In genomic region chr15:78845867-78846266, GRCm38 (mm10) we compare ENCODE assay signal across 9 mouse cellular contexts. TPM values are rescaled to one million over a fixed set of nuclear protein-coding genes. Genes with fewer than 3 reads are reported as not detected.
DNase-seq lines count a peak whose midpoint lies in the region; ATAC-seq and TF ChIP-seq lines count a peak whose summit lies in the region.
"Had no signal": no experiment of that assay in that cellular context is flagged by ENCODE, and none has a peak within 500 bp of the region (broad histone marks: within the 10 kb centered on the region; RNA-seq: fewer than 3 reads in every experiment).

No protein-coding gene starts in this region.

- no peak overlapping the region for H3K4me3 ChIP-seq in left cerebral cortex, adult 2 months
- H3K4me3 ChIP-seq in embryonic facial prominence, embryonic 13.5 days = no peak overlapping the region
- H3K4me3 ChIP-seq in kidney, postnatal 0 days (replicated peaks; ENCODE audit: low read depth, low read length) = peak overlapping the region; percentile 71; the same call in 1 of the 2 replicates

- WGBS in embryonic facial prominence, embryonic 13.5 days = 79% methylated on average over 8 of the region's 8 CpGs
- 56% methylated on average over 8 of the region's 8 CpGs for WGBS in kidney, postnatal 0 days

- no peak for TF ChIP-seq CTCF in left cerebral cortex, adult 2 months (IDR thresholded peaks at IDR 0.05)
- no peak for TF ChIP-seq CTCF in kidney, postnatal 0 days (IDR thresholded peaks at IDR 0.05; ENCODE audit: low read depth)

- H3K9ac ChIP-seq in embryonic facial prominence, embryonic 13.5 days = peak overlapping the region; percentile 40; the same call in 1 of the 2 replicates
- peak overlapping the region; percentile 35; the same call in 1 of the 2 replicates for H3K9ac ChIP-seq in kidney, postnatal 0 days (ENCODE audit: low read depth, low read length)

- H3K27me3 ChIP-seq in embryonic facial prominence, embryonic 13.5 days = no peaks in the 10 kb centered on the region; the same call in 1 of the 2 replicates
- no peaks in the 10 kb centered on the region for H3K27me3 ChIP-seq in kidney, postnatal 0 days (ENCODE audit: insufficient read depth, low read length)

- peaks cover 50% of the 10 kb centered on the region for H3K4me1 ChIP-seq in embryonic facial prominence, embryonic 13.5 days
- H3K4me1 ChIP-seq in kidney, postnatal 0 days (replicated peaks; ENCODE audit: insufficient read depth, low read length) = peaks cover 30% of the 10 kb centered on the region

- no peak for ATAC-seq in embryonic facial prominence, embryonic 13.5 days (ENCODE audit: insufficient number of reproducible peaks, insufficient read depth, low FRiP score, low TSS enrichment, low read depth)
- no peak for ATAC-seq in kidney, postnatal 0 days (replicated peaks; ENCODE audit: low FRiP score, low read depth)

- intact Hi-C loops in left cerebral cortex, adult 2 months (cut with DNase I) = loop anchor here (5.0 kb wide), 1 partner anchor 224 kb away; no protein-coding TSS in a partner anchor

- no peaks in the 10 kb centered on the region for H3K9me3 ChIP-seq in embryonic facial prominence, embryonic 13.5 days
- no peaks in the 10 kb centered on the region for H3K9me3 ChIP-seq in kidney, postnatal 0 days (replicated peaks; ENCODE audit: low read length)

- H3K36me3 ChIP-seq in embryonic facial prominence, embryonic 13.5 days = peaks cover 19% of the 10 kb centered on the region
- peaks cover 14% of the 10 kb centered on the region; the same call in 1 of the 2 replicates for H3K36me3 ChIP-seq in kidney, postnatal 0 days (ENCODE audit: insufficient read depth, low read length)

- peak overlapping the region; percentile 84; the same call in 1 of the 2 replicates for H3K4me2 ChIP-seq in embryonic facial prominence, embryonic 13.5 days
- peak overlapping the region; percentile 77 for H3K4me2 ChIP-seq in kidney, postnatal 0 days (ENCODE audit: low read length)

- no peak for DNase-seq in left cerebral cortex, adult 2 months (ENCODE audit: extremely low spot score in 1 of 2, low spot score in 2 of 2)
- no peak for DNase-seq in left cerebral cortex, adult 9 months (ENCODE audit: low spot score in 2 of 2)
- no peak for DNase-seq in kidney, postnatal 0 days (ENCODE audit: low spot score)
- peak; percentile 72 for DNase-seq in lung, postnatal 36 days
- DNase-seq in frontal cortex, postnatal 14 days (ENCODE audit: low spot score in 2 of 2) = no peak
- DNase-seq in right cerebral cortex, postnatal 25 days = no peak

- H3K27ac ChIP-seq in left cerebral cortex, adult 2 months = peak overlapping the region; percentile 66
- no peak overlapping the region for H3K27ac ChIP-seq in embryonic facial prominence, embryonic 13.5 days
- H3K27ac ChIP-seq in kidney, postnatal 0 days = peak overlapping the region; percentile 79

RNA-seq across cellular contexts. Expression of gene Cdc42ep1, which starts 3.4 kb away (rescaled TPM):
- 10 to 100 TPM; 10.6 to 13.1 TPM for total RNA-seq in left cerebral cortex, adult 2 months (2021)
- polyA plus RNA-seq in embryonic facial prominence, embryonic 13.5 days (2015; fragmentation: Nextera tagmentation; extraction: Ambion mirVana) = 25.2 and 28.6 TPM in 2 replicates
- polyA plus RNA-seq in kidney, postnatal 0 days (2015; fragmentation: Nextera tagmentation; extraction: Ambion mirVana) = 51.4 and 57.1 TPM in 2 replicates

RNA-seq across cellular contexts. Expression of gene Lgals2, which starts 9.5 kb away (rescaled TPM):
- total RNA-seq in left cerebral cortex, adult 2 months (2021) = not detected
- 1.3 TPM in 1 of 2 replicates, not detected in the other for polyA plus RNA-seq in embryonic facial prominence, embryonic 13.5 days (2015; fragmentation: Nextera tagmentation; extraction: Ambion mirVana)
- 0.91 and 1.2 TPM in 2 replicates for polyA plus RNA-seq in kidney, postnatal 0 days (2015; fragmentation: Nextera tagmentation; extraction: Ambion mirVana)
- total RNA-seq: layer of hippocampus, postnatal 10 days had no signal
- polyA plus RNA-seq: neural tube, embryonic 14.5 days had no signal

RNA-seq across cellular contexts. Expression of gene Gga1, which starts 31.1 kb away (rescaled TPM):
- 10 to 100 TPM; 64.8 to 68.2 TPM for total RNA-seq in left cerebral cortex, adult 2 months (2021)
- polyA plus RNA-seq in embryonic facial prominence, embryonic 13.5 days (2015; fragmentation: Nextera tagmentation; extraction: Ambion mirVana) = 42.5 and 51.8 TPM in 2 replicates
- 41.5 and 42.8 TPM in 2 replicates for polyA plus RNA-seq in kidney, postnatal 0 days (2015; fragmentation: Nextera tagmentation; extraction: Ambion mirVana)

RNA-seq across cellular contexts. Expression of gene Card10, which starts 43.0 kb away (rescaled TPM):
- 1 to 10 TPM; 4.8 TPM for total RNA-seq in left cerebral cortex, adult 2 months (2021)
- polyA plus RNA-seq in embryonic facial prominence, embryonic 13.5 days (2015; fragmentation: Nextera tagmentation; extraction: Ambion mirVana) = 3.0 and 3.2 TPM in 2 replicates
- 8.2 and 9.2 TPM in 2 replicates for polyA plus RNA-seq in kidney, postnatal 0 days (2015; fragmentation: Nextera tagmentation; extraction: Ambion mirVana)

RNA-seq across cellular contexts. Expression of gene Gm49510, which starts 53.6 kb away (rescaled TPM):
- total RNA-seq in left cerebral cortex, adult 2 months (2021) = not detected
- polyA plus RNA-seq in embryonic facial prominence, embryonic 13.5 days (2015; fragmentation: Nextera tagmentation; extraction: Ambion mirVana) = 0.18 and 0.25 TPM in 2 replicates
- polyA plus RNA-seq in kidney, postnatal 0 days (2015; fragmentation: Nextera tagmentation; extraction: Ambion mirVana) = 0.30 TPM in 1 of 2 replicates, not detected in the other
- total RNA-seq: layer of hippocampus, postnatal 10 days had no signal
